Mouse (Mus musculus) embryonic facial prominence, embryonic 13.5 days (tissue): ENCODE results near the gene Ncln. TPM values are rescaled to one million over a fixed set of nuclear protein-coding genes. Genes with fewer than 3 reads are reported as not detected.
"Not testable (repeated sequence)": the region's sequence is repeated elsewhere in the genome, so short reads cannot be mapped to it uniquely, and the experiment has no call there.

Source experiments
- ATAC-seq: fragments of 200-750 bp; cut with Nextera tagmentation; 2 replicates; pipeline ENCODE4 v1.8.0; 2017; ENCODE audit warnings: low read depth; ENCODE audit not compliant: insufficient number of reproducible peaks, insufficient read depth, low FRiP score, low TSS enrichment
- H3K27ac ChIP-seq: fragments of 300-500 bp; sonication (generic); 2 replicates; pipeline ENCODE4 v1.5.1; 2015; ENCODE audit warnings: moderate library complexity, mild to moderate bottlenecking, inconsistent platforms
- H3K27me3 ChIP-seq: fragments of 300-500 bp; sonication (generic); 2 replicates; pipeline ENCODE4 v1.6.1; 2015; ENCODE audit warnings: mild to moderate bottlenecking, inconsistent platforms
- H3K36me3 ChIP-seq: fragments of 300-500 bp; sonication (generic); 2 replicates; pipeline ENCODE4 v1.6.1; 2015; ENCODE audit warnings: mild to moderate bottlenecking, inconsistent platforms
- H3K4me1 ChIP-seq: fragments of 300-500 bp; sonication (generic); 2 replicates; pipeline ENCODE4 v1.6.1; 2015; ENCODE audit warnings: inconsistent platforms
- H3K4me2 ChIP-seq: fragments of 300-500 bp; sonication (generic); 2 replicates; pipeline ENCODE4 v1.6.1; 2015; ENCODE audit warnings: moderate library complexity, mild to moderate bottlenecking, inconsistent platforms
- H3K4me3 ChIP-seq: fragments of 300-500 bp; sonication (generic); 2 replicates; pipeline ENCODE4 v1.5.1; 2015; ENCODE audit warnings: mild to moderate bottlenecking, inconsistent platforms
- H3K9ac ChIP-seq: fragments of 300-500 bp; sonication (generic); 2 replicates; pipeline ENCODE4 v1.6.1; 2015; ENCODE audit warnings: mild to moderate bottlenecking, inconsistent platforms
- H3K9me3 ChIP-seq: fragments of 300-500 bp; sonication (generic); 2 replicates; pipeline ENCODE4 v1.6.1; 2016; ENCODE audit warnings: inconsistent platforms
- WGBS: fragments of 180-500 bp; shearing (Covaris S2); methylation state at CpG from one replicate; pipeline ENCODE4 v1.1.7; 2015; ENCODE audit warnings: mixed read lengths; 5-methylcytosine and 5-hydroxymethylcytosine counted together
- polyA plus RNA-seq: library from polyadenylated mRNA; unstranded; fragments of >200 nt; fragmentation: Nextera tagmentation; extraction: Ambion mirVana; gene quantifications from 2 replicates; pipeline ENCODE4 v1.2.1, GENCODE M21; 2015

The Ncln gene
- polyA plus RNA-seq, 1 experiment from 2014 or later: 82.3 TPM

DNA sequence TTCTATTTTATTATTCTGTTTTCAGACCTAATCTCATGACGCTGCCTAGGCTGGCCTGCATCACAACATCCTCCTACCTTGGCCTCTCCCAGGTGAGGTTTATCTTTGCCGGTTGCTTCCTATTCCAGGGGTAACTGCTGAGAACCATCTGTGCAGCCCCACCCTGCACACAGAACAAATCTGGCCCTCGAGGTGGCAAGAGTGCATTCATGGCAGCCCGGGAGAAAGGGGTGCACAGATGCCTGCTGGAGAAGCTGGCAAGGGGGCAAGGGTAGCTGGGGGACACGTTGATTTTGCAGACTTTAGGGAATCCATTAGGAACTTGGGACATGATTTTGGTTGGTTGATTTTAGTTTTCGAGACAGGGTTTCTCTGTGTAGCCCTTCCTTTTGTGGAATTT is 37.9 kb downstream of the Ncln start:
- WGBS: 79% methylated on average over 6 of the region's 6 CpGs
- H3K4me2 ChIP-seq: no peak overlapping the region
- H3K27ac ChIP-seq: no peak overlapping the region
- no peak overlapping the region for H3K4me3 ChIP-seq
- no peak overlapping the region for H3K9ac ChIP-seq
- no peak for ATAC-seq
- H3K36me3 ChIP-seq: no peaks in the 10 kb centered on the region
- H3K4me1 ChIP-seq: peaks cover 7% of the 10 kb centered on the region
- no peaks in the 10 kb centered on the region for H3K9me3 ChIP-seq
- peaks cover 99% of the 10 kb centered on the region for H3K27me3 ChIP-seq

GRCm38 (mm10) chr10:81457624-81458023 is 38.6 kb downstream of the Ncln start:
- Histone ChIP-seq H3K9me3 (no peaks in the 10 kb centered on the region), H3K9ac (no peak overlapping the region), H3K4me3 (no peak overlapping the region), H3K4me1 (peaks cover 12% of the 10 kb centered on the region), H3K4me2 (no peak overlapping the region), H3K36me3 (no peaks in the 10 kb centered on the region), H3K27ac (no peak overlapping the region), H3K27me3 (peaks cover 99% of the 10 kb centered on the region)
- 88% methylated on average over 8 of the region's 8 CpGs for WGBS
- no peak for ATAC-seq

DNA sequence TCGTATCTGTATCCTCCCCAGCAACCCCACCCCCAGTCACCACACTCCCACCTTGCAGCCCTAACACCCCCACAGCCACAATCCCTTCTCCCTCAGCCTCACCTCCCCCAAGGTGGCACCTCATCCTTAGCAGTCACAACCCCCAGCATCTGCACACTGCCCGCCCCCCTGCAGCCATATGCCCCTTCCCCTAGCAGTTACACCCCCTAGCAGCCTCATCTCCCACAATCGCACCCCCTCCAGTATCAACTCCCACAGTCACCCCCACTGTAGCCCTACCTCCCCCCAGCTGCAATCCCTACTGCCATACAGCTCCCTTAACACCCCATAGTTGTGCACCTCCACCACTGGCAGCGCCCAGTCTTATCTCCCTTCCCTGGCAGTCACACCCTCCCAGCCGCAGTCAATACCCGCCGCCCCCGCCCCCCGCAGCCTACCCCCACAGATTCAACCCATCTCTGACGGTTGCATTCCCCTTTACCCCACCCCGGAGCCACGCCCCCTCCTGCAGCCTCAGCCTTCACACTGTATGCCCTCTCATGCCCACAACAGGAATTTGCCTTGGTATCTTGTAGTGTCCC is 39.1 kb downstream of the Ncln start:
- no peaks in the 10 kb centered on the region for H3K9me3 ChIP-seq
- H3K9ac ChIP-seq: no peak overlapping the region
- H3K27ac ChIP-seq: no peak overlapping the region
- peaks cover 99% of the 10 kb centered on the region for H3K27me3 ChIP-seq
- no peak for ATAC-seq
- H3K4me1 ChIP-seq: peaks cover 14% of the 10 kb centered on the region
- H3K36me3 ChIP-seq: no peaks in the 10 kb centered on the region
- H3K4me3 ChIP-seq: no peak overlapping the region
- 58% methylated on average over 12 of the region's 12 CpGs for WGBS
- no peak overlapping the region for H3K4me2 ChIP-seq

DNA sequence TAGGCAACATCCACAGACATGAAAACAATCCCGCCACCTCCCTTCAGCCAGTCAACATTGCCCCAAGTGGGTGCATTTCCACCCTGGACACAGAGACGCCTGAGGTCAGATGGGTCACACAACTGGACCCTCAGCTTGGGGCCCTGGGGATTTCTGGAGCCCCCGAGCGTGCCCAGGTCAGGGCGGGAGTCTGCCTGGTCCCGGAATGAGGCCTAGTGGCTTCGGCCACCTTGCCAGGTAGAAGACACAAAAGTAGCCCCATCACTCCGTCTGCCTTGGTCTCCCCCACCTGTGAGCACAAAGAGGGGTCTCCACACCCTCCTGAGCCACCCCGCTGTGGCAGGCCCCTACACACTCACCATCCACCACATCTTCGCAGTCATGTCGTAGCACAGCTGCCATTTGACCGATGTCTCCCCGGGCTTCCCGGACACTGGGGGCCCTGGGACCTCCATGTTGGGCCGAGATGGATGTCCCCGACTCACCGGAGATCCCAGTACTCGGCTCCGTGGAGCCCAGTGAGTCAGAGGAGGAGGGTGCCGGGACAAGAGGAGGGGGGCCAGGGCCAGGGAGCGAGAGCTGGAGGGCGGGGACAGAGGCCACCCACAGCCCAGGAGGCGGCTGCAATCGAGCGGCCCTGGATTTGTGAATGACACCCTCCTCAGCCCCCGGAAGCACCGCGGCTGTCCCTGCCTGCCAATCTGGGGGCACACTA is 40.9 kb downstream of the Ncln start, which contains the start of gene Nfic:
Gene Nfic (minus strand): TSS at position 455 of the 715 bp plus-strand sequence.
- no peak within 1 kb of the TSS for H3K4me2 ChIP-seq
- ATAC-seq: no peak
- H3K9me3 ChIP-seq: no peaks in the 10 kb centered on the region
- no peak within 1 kb of the TSS; the same call in 1 of the 2 replicates for H3K9ac ChIP-seq
- WGBS: 66% methylated on average over 28 of the region's 28 CpGs
- no peak within 1 kb of the TSS for H3K4me3 ChIP-seq
- H3K4me1 ChIP-seq: peaks cover 11% of the 10 kb centered on the region
- H3K27me3 ChIP-seq: peaks cover 99% of the 10 kb centered on the region
- no peaks in the 10 kb centered on the region for H3K36me3 ChIP-seq
- H3K27ac ChIP-seq: no peak within 1 kb of the TSS

- peaks cover 11% of the 10 kb centered on the region for H3K4me1 ChIP-seq
- ATAC-seq: no peak
- H3K9me3 ChIP-seq: no peaks in the 10 kb centered on the region
- no peak overlapping the region for H3K4me2 ChIP-seq
- 58% methylated on average over 2 of the region's 2 CpGs for WGBS
- H3K9ac ChIP-seq: no peak overlapping the region
- H3K27me3 ChIP-seq: peaks cover 88% of the 10 kb centered on the region
- H3K4me3 ChIP-seq: no peak overlapping the region
- H3K27ac ChIP-seq: no peak overlapping the region
- H3K36me3 ChIP-seq: no peaks in the 10 kb centered on the region
Measured at GRCm38 (mm10) chr10:81454106-81454505, 42.1 kb downstream of the Ncln start.

GRCm38 (mm10) chr10:81452947-81453288 is 43.3 kb downstream of the Ncln start:
- Histone ChIP-seq H3K4me3 (peak overlapping the region; percentile 13; the same call in 1 of the 2 replicates), H3K27ac (no peak overlapping the region), H3K27me3 (peaks cover 77% of the 10 kb centered on the region), H3K4me1 (peaks cover 11% of the 10 kb centered on the region), H3K4me2 (peak overlapping the region; percentile 34), H3K9me3 (no peaks in the 10 kb centered on the region), H3K9ac (peak overlapping the region; percentile 51; the same call in 1 of the 2 replicates), H3K36me3 (no peaks in the 10 kb centered on the region)
- no peak for ATAC-seq
- WGBS: 3% methylated on average over 14 of the region's 14 CpGs

DNA sequence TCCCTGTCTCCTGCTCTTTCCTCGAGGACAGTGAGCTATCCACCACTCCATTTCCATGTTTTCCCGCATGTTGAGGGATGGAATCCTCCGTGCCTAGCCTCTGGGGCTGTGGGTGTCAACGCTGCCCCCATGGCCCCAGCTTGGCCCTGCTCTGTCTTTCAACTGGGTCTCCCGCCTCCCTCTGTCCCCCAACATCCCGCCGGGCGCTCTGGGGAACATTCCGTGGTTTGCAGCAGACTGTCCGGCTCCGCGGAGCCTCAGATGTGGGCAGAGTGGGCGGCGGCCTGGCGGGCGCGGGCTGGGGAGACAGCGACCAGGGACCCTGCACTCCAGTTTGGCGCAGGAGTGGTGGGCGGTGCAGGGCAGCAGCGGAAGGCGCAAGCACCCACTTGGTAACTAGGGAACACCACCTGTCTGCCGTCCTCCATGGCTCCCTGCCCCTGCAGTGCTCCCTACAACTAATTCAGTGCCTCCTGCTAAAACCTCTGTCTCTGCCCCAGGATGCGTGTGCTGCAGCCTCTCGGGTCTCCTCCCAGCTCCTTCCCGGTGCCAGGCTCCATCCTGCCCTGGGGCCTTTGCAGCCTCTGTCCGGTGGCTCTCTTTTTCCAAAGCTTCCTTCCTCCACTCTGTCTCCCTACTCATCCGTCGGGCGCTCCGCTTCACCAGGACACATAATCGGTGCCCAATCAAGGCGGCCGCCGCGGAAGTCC is 43.8 kb downstream of the Ncln start:
- H3K4me3 ChIP-seq: peak overlapping the region; percentile 13
- peak overlapping the region; percentile 34 for H3K4me2 ChIP-seq

GRCm38 (mm10) chr10:81451365-81451745 is 44.8 kb downstream of the Ncln start:
- no peaks in the 10 kb centered on the region for H3K36me3 ChIP-seq
- ATAC-seq: no peak
- no peak overlapping the region for H3K4me2 ChIP-seq
- H3K4me3 ChIP-seq: no peak overlapping the region
- H3K9ac ChIP-seq: no peak overlapping the region
- no peak overlapping the region for H3K27ac ChIP-seq
- H3K4me1 ChIP-seq: peaks cover 11% of the 10 kb centered on the region
- 61% methylated on average over 6 of the region's 6 CpGs for WGBS
- H3K27me3 ChIP-seq: peaks cover 61% of the 10 kb centered on the region
- H3K9me3 ChIP-seq: no peaks in the 10 kb centered on the region

More for the DNA sequence above, 43.8 kb downstream of the Ncln start:
- Histone ChIP-seq H3K4me1 (peaks cover 11% of the 10 kb centered on the region), H3K36me3 (no peaks in the 10 kb centered on the region), H3K9me3 (no peaks in the 10 kb centered on the region), H3K27me3 (peaks cover 72% of the 10 kb centered on the region), H3K9ac (peak overlapping the region; percentile 51), H3K27ac (no peak overlapping the region)
- no peak for ATAC-seq
- 7% methylated on average over 36 of the region's 36 CpGs for WGBS

- H3K36me3 ChIP-seq: no peaks in the 10 kb centered on the region
- no peak overlapping the region for H3K27ac ChIP-seq
- H3K9ac ChIP-seq: no peak overlapping the region
- ATAC-seq: no peak
- no peaks in the 10 kb centered on the region for H3K9me3 ChIP-seq
- WGBS: 52% methylated on average over 9 of the region's 9 CpGs
- H3K4me2 ChIP-seq: no peak overlapping the region
- no peak overlapping the region for H3K4me3 ChIP-seq
- H3K27me3 ChIP-seq: peaks cover 56% of the 10 kb centered on the region
- H3K4me1 ChIP-seq: peaks cover 11% of the 10 kb centered on the region
Measured at GRCm38 (mm10) chr10:81450641-81451364, 45.4 kb downstream of the Ncln start.

GRCm38 (mm10) chr10:81450140-81450539 is 46.1 kb downstream of the Ncln start:
- Histone ChIP-seq H3K27me3 (peaks cover 49% of the 10 kb centered on the region), H3K9ac (no peak overlapping the region), H3K4me3 (no peak overlapping the region), H3K27ac (no peak overlapping the region), H3K4me2 (no peak overlapping the region), H3K36me3 (no peaks in the 10 kb centered on the region), H3K4me1 (peaks cover 11% of the 10 kb centered on the region), H3K9me3 (no peaks in the 10 kb centered on the region)
- 1% methylated on average over 7 of the region's 7 CpGs for WGBS
- no peak for ATAC-seq

- H3K27me3 ChIP-seq, H3K9ac ChIP-seq, H3K4me1 ChIP-seq, H3K9me3 ChIP-seq, H3K27ac ChIP-seq, H3K4me3 ChIP-seq, H3K36me3 ChIP-seq, H3K4me2 ChIP-seq, ATAC-seq: not testable (repeated sequence)
- WGBS: 33% methylated on average over 2 of the region's 2 CpGs
Measured at GRCm38 (mm10) chr10:81445516-81445915, 50.7 kb downstream of the Ncln start.
